Mouse (Mus musculus): Measurements from ENCODE around the gene Ssbp1.
A peak's percentile ranks its signal among the peaks of the same experiment; 100 is the strongest.

Gene Ssbp1

DNA sequence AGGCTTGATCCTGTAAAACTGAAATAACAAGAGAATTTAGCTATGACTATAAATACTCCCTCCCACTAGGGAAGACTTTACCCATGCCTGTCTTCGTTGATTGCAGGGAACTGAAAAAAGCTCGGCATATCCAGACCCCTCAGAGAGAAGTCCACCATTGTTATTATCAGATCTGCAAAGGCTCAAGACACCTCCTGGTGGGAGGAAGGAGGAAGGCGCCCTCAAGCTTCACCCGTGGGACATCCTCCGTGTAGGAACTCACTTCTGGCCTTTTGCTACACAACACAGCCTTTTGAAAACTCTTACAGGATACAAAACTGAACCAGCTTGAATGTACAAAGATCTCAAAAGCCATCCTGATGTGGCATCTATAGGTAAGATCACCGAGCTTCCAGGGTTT is 5.4 kb upstream of the Ssbp1 start:
- DNase-seq (ENCODE audit: low read depth, low spot score) = peak; percentile 14

DNA sequence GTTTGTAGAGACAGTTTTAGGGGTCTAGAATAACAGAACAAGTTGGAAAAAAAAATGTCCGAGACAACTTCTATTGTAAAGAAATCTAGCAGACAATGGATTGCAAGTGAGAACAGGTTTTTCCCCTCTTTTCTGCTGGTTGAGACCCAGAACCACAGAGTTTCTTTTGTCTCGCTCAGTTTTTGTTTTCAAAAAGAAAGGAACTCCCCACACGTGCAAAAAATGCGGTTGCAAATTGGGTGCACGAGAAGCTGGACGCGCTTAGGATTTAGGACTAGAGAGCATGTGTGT is 513 bp downstream of the Ssbp1 start:
- DNase-seq (ENCODE audit: low read depth, low spot score) = no peak

DNA sequence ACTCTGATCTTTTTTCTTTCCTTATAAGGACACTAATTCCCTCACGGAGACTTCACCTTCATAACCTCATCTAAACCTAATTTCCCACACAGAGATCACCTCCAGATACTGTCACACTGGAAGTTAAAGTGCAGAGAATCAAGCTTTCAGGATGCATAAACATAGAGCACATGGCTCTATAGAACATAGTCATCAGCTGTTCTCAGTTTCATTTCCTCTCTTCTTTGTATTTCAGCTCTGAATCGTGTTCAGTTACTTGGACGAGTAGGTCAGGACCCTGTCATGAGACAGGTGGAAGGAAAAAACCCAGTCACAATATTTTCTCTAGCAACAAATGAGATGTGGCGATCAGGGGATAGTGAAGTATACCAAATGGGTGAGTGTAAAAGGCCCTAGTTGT is 5.0 kb downstream of the Ssbp1 start:
- DNase-seq (ENCODE audit: low read depth, low spot score) = no peak

DNA sequence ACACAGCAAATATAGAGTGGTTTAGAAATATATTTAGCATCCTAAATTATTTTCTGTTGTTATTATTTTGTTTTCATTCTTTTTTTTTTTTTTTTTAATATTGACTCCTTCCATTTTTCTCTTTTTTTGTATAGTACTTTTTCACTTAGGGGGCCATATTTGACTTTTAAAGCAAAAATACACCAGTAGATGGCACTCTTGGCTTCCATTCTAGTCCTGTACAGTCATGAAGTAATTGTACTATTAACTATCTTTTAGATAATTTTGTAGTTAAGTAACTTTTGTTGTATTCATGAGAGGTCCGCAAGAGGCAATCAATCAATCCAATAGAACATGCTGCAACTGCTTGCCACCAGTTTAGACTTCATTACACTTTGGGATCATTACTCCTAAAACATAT is 8.6 kb downstream of the Ssbp1 start:
- DNase-seq (ENCODE audit: low read depth, low spot score) = peak; percentile 19

DNA sequence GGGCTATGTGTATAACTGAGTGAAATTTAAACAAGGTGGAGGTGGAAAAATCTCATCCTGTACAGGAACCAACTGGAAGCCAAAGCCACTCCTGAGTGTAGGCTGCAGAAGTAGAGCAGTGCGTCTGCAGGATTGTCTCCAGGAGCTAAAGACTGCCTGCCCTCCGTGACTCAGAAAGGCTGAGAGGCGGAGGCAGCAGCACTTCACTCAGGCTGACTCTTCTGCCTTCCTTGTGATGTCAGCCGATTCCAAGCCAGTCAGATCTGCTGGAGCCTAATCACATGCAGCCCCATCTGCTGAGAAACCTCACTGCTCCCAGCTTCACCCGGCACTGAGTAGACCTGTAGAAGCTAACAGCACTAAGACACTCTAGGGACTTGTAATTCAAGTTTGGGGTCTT is 11.2 kb downstream of the Ssbp1 start:
- DNase-seq (ENCODE audit: low read depth, low spot score) = no peak

DNA sequence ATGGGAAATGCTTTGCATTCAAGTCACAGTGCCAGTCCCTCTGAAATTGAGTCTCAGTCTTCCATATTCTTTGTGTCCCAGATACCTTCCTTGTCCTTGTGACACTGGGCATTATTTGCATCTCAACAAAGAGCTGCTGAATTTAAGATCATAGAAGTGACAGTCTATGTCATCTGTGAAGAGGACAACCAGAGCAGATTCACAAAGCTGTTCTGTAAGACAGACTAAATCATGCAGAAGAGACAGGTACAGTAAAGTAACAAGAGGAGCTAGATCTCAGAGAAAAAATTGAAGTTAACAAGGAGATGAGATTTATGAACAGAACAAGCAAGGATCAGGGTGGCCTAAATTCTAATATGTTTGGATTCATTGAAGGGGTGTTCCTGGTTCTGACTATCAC is 19.8 kb downstream of the Ssbp1 start, which contains the start of gene Tas2r137:
Gene Tas2r137 (plus strand): TSS at position 301 of the 400 bp plus-strand sequence.
- DNase-seq (ENCODE audit: low read depth, low spot score) = no peak

DNA sequence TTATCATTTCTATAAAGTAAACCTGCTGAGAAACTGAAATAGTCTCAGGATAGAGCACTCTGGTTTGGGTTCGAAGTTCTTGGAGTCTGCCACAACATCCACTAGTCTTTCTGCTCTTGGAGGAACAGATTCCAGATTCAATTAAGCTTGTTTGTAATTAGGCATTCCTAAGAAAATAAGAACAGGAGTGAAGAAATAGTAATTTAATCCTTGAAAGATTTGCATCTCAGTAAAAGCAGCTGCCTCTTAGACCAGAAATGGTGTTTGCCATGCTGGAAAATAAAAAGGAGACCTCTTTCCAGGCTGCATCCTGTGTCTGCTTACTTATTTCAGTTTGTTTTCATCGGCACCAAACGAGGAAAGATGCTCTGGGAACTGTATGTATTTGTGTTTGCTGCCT is 22.1 kb downstream of the Ssbp1 start, which contains the start of gene Tas2r108:
Gene Tas2r108 (plus strand): TSS at position 301 of the 400 bp plus-strand sequence.
- no peak for DNase-seq (ENCODE audit: low read depth, low spot score)

DNA sequence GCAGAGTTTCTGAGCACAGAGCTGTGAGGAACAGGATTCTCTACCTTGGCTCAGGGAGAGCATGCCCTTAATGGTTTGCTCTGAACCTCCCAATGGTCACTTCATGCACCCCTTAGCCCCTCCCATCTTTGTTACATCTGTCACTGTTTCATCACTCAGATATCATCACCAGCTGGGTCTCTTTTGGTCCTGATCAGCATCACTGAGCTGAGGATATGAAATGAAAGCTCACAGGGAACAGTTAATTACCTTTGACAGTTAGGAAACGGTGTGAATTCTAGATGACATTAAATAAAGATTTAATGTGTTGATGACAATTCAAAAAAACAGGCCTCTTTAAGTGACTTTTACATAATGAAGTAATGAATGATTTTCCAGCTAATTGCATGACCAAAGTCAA is 48.3 kb downstream of the Ssbp1 start, which contains the start of gene Prss37:
Gene Prss37 (minus strand): TSS at position 101 of the 400 bp plus-strand sequence.
- DNase-seq (ENCODE audit: low read depth, low spot score) = no peak
